Mouse (Mus musculus): ENCODE measurements around the gene Ttc9.

DNA sequence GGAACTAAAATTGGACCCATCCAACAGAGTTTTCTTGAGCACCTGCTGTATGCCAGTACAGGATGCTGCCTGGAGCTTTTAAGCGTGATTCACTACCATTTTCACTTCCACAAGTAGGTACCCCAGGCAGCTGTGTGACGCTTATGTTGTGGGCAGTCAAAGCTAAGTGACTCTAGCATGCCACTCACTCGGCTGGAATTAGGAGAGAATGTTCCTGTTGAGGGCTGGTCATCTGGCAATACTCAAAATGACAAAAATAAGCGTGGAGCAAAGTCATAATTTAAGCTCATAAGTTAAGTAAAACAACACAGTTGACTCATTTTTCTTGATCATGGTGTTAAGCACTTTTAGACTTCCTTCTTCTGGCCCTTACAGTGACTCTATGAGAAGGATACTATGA, 31.0 kb downstream of the Ttc9 start:
- TF ChIP-seq CTCF (IDR thresholded peaks at IDR 0.05; ENCODE audit: low read depth, low read length) (no peak), POLR2A (IDR thresholded peaks at IDR 0.05; ENCODE audit: extremely low read depth, insufficient read depth, low read length) (no peak)
